Mouse (Mus musculus) kidney, adult 2 months (tissue): ENCODE measurements at regions not wholly inside any gene's neighbourhood (a gene's known extent, or its start where the extent isn't known, plus 50 kb on each side); places are given as distances from the start of the nearest gene placed in this dataset.
A peak's percentile ranks its signal among the peaks of the same experiment; 100 is the strongest.

Source experiments
- CTCF ChIP-seq: fragments of 200-500 bp; conservative IDR thresholded peaks from 2 replicates; pipeline ENCODE4 v1.5.1; 2011; ENCODE audit warnings: low read depth, mild to moderate bottlenecking, control low read depth, low read length, moderate library complexity, mixed read lengths; ENCODE audit not compliant: insufficient read depth, insufficient read length
- POLR2A ChIP-seq: fragments of 200-500 bp; IDR thresholded peaks from one replicate; pipeline ENCODE4 v1.6.1; 2011; ENCODE audit warnings: low read depth, low read length, control low read depth

GRCm38 (mm10) chr1:57511902-57512301, 105.0 kb upstream of the Tyw5 start:
- 0 out of 2 replicates have a peak, but pooled peaks have one; percentile 12 for TF ChIP-seq CTCF
- TF ChIP-seq POLR2A: no peak
